Mouse (Mus musculus) testis, adult 2 months (tissue): Measurements from ENCODE around the gene Kiz. TPM values are rescaled to one million over a fixed set of nuclear protein-coding genes. Genes with fewer than 3 reads are reported as not detected.

Source experiments
- H3K27ac ChIP-seq: fragments of 200-500 bp; 2 replicates; pipeline ENCODE4 v1.5.1; 2012; ENCODE audit warnings: low read depth, low read length; ENCODE audit not compliant: control insufficient read depth, insufficient read depth
- H3K27me3 ChIP-seq: fragments of 200-500 bp; 2 replicates; pipeline ENCODE4 v1.6.1; 2012; ENCODE audit warnings: mild to moderate bottlenecking, low read length, moderate library complexity; ENCODE audit not compliant: control insufficient read depth, insufficient read depth
- H3K36me3 ChIP-seq: fragments of 200-500 bp; 2 replicates; pipeline ENCODE4 v1.6.1; 2012; ENCODE audit warnings: mild to moderate bottlenecking, low read length; ENCODE audit not compliant: control insufficient read depth, insufficient read depth
- H3K4me1 ChIP-seq: fragments of 200-500 bp; 2 replicates; pipeline ENCODE4 v1.6.1; 2012; ENCODE audit warnings: low read length; ENCODE audit not compliant: control insufficient read depth, insufficient read depth
- H3K4me3 ChIP-seq: fragments of 200-500 bp; 2 replicates; pipeline ENCODE4 v1.5.1; 2012; ENCODE audit warnings: low read depth, mild to moderate bottlenecking, low read length, moderate library complexity, mixed read lengths; ENCODE audit not compliant: control insufficient read depth
- CTCF ChIP-seq: fragments of 200-500 bp; IDR thresholded peaks from 2 replicates; pipeline ENCODE4 v1.5.1; 2012; ENCODE audit warnings: low read depth, mild to moderate bottlenecking, inconsistent platforms, low read length, moderate library complexity; ENCODE audit not compliant: control insufficient read depth, insufficient read depth, insufficient replicate concordance
- POLR2A ChIP-seq: fragments of 200-500 bp; IDR thresholded peaks from 2 replicates; pipeline ENCODE4 v1.6.1; 2012; ENCODE audit warnings: low read depth, mild to moderate bottlenecking, inconsistent platforms, low read length, moderate library complexity; ENCODE audit not compliant: control insufficient read depth
- polyA plus RNA-seq: library from polyadenylated mRNA; depleted of rRNA; stranded (reverse); fragments of >200 nt; gene quantifications from 2 replicates; pipeline ENCODE4 v1.2.3, GENCODE M21; 2012; rRNA removed

The Kiz gene
- polyA plus RNA-seq, 1 experiment: 98.2 TPM

DNA sequence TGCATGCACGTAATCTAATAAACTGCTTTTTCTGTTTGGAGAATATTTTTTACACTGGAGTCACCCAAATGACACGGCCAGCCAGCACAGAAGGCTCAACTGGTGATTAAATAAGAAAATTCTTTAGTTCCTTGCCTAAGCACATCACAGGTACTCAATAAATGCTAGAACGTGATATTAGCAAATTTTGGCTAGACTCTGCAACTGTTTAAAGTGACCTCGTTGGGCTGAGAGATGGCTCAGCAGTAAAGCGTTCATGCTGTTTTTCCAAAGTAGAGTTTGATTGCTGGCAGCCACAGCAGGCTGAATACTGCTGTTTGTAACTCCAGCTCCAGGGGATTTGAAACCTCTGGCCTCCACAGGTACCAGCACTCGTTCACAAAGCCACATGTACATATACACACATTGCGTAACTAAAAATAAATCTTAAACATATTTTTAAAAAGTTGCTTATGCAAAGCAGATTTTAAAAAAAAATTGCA is 156.5 kb downstream of the Kiz start:
- no peaks in the 10 kb centered on the region for H3K36me3 ChIP-seq
- peaks cover 6% of the 10 kb centered on the region for H3K4me1 ChIP-seq
- TF ChIP-seq CTCF (no peak), POLR2A (no peak)
- peak overlapping the region; percentile 90 for H3K4me3 ChIP-seq
- no peaks in the 10 kb centered on the region for H3K27me3 ChIP-seq
- peak overlapping the region; percentile 74 for H3K27ac ChIP-seq

DNA sequence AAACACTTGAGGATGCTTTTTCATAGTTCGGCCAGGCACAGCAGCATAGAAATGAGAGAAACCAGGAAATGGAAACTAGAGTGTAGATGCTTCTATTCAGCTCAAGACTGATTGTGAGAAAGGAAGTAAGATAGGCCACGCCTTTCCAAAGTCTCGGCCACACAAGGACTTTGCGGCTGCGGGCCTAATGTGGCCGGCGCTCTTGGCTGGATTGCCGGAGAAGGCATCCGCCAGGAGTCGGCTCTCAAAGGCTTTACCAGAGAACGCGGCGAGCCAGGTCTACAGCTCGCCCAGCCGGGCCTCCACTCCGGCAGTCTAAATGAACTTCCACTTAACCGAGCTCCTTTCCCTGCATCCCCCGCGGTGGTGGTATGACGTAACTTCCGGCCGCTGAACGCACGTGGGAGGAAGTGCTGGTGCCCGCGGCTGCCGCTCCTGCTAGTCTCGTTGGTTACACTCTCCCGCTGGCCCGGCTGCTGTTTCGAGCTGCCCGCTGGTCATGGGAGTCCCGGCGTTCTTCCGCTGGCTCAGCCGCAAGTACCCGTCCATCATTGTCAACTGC is 157.0 kb downstream of the Kiz start, which contains the start of gene Xrn2:
TSS of gene Xrn2 (plus strand) at position 374 of the 562 bp plus-strand sequence.
- TF ChIP-seq POLR2A (peak; percentile 97), CTCF (no peak)

DNA sequence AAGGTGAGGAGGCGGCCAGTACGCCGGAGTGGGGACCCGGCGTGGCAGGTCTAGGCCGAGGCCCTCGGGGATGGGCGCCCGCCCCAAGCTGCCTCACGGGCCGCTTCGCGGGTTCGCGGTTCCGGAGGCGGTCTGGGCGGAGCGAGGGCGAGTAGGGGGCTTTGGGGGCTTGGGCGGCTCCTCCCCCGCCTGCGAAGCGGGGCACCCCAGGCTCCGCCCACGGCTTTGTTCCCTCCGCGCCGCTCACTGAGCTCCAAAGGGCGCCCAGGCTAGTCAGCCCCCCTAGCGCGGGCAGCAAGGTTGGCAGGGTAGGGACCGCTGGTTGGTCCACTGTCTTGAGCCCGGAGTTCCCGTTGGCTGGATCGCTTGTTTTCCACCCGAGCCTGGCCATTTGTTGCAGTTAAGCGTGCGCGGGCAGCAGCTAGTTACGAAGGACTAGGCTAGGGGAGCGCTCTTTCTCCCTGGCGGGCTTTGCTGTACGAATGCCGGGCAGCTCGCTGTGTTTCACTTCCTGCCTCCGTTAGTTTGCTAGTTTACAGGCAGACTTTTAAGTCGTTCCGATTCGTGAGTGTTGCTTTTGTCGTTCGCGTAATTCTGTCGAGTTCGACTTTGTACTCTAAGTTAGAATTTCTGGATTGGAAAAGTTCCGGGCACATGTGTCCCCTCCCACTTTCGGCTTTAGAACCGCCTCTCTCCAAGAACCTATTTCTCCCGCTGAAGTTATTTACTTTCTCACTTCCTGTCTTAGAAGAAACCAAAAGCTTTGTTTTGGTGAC is 157.7 kb downstream of the Kiz start:
- Histone ChIP-seq H3K36me3 (no peaks in the 10 kb centered on the region), H3K4me3 (peak overlapping the region; percentile 90), H3K4me1 (peaks cover 6% of the 10 kb centered on the region), H3K27me3 (no peaks in the 10 kb centered on the region), H3K27ac (peak overlapping the region; percentile 79)
- no peak for TF ChIP-seq CTCF
- TF ChIP-seq POLR2A: no peak

More for the DNA sequence above, 157.0 kb downstream of the Kiz start, which contains the start of gene Xrn2:
- Histone ChIP-seq H3K27me3 (no peaks in the 10 kb centered on the region), H3K27ac (peak within 1 kb of the TSS; percentile 94), H3K4me1 (peaks cover 6% of the 10 kb centered on the region), H3K36me3 (no peaks in the 10 kb centered on the region), H3K4me3 (peak within 1 kb of the TSS; percentile 90)

DNA sequence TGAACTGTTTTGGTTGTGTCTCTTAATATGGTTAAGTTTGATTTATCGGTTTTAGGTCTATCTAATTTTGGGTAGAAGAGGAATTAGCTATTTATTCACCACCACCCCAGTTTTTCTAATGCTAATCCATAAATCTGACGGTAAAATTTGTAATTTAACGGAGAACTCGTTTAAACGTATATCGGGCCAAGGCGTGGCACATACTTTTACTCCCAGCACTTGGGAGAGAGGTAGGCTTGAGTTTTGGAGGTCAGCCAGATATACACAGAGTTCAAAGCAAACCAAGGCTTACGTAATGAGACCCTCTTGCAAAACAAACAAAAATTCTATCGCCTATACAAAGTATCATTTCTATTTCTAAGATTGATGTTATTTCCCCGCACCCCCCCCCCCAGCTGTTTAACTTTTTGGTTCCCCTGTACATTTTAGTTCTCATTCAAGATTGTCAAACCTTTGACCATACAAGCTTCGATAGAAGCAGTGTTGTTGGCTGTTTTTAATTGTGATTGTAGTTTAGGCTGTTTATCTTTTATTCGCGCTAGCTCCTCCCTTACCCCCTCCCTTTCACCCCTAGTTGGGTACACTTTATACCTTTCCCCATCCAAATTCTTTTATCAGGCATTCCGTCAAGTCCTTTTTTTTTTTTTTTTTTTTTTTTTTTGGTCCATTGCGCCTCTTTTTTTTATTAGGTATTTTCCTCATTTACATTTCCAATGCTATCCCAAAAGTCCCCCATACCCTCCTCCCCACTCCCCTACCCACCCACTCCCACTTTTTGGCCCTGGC is 158.6 kb downstream of the Kiz start:
- TF ChIP-seq POLR2A (no peak), CTCF (no peak)
- H3K36me3 ChIP-seq: no peaks in the 10 kb centered on the region
- peaks cover 6% of the 10 kb centered on the region for H3K4me1 ChIP-seq
- H3K27ac ChIP-seq: no peak overlapping the region
- H3K27me3 ChIP-seq: no peaks in the 10 kb centered on the region
- peak overlapping the region; percentile 48; the same call in 1 of the 2 replicates for H3K4me3 ChIP-seq

Other genes starting within 250 kb of the Kiz start
- gene Xrn2, start 157.1 kb downstream of the Kiz start, polyA plus RNA-seq: 33.1 and 34.2 TPM in 2 replicates
- 1.5 and 1.8 TPM in 2 replicates for gene Nkx2-4, start 229.6 kb downstream of the Kiz start, polyA plus RNA-seq